Mouse (Mus musculus): Measurements from ENCODE around the gene Tbx4.

GRCm38 (mm10) chr11:85900291-85900690, 14.1 kb downstream of the Tbx4 start:
- TF ChIP-seq CTCF (IDR thresholded peaks at IDR 0.05; ENCODE audit: low read depth) (no peak), EP300 (IDR thresholded peaks at IDR 0.05; ENCODE audit: low read depth) (no peak)
